Mouse (Mus musculus) heart, postnatal 4 days (tissue): Measurements from ENCODE around the gene Pax8. TPM values are rescaled to one million over a fixed set of nuclear protein-coding genes. Genes with fewer than 3 reads are reported as not detected.

Experiments
- DNase-seq: peaks from one replicate; pipeline ENCODE4 v3.0.0; 2021
- total RNA-seq, 2 experiments: library from RNA; stranded (reverse); gene quantifications; 2 replicates each; pipeline ENCODE4 v1.2.3; 2021

Pax8 gene
- total RNA-seq, 2 experiments from 2014 or later, result not detected

- DNase-seq, result no peak
Observed at GRCm38 (mm10) chr2:24413677-24414076, 61.7 kb downstream of the Pax8 start.

DNA sequence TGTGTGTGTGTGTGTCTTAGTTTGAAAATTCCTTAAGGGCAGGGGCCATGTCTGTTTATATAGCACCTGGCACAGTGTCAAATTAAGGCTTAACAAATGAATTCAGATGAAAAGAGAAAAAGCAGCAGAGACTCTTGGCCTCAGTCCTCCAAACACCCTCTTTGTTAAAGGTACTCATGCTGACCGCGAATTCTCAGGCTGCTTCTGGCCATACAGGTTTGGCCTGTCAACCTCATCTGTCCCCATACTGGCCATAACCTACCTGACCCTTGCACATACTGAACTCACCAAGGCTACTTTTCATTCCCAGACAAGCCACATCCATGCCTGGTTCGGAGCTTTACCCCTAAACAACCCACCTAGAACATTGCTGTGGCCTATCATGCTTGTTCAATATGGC lies 62.2 kb downstream of the Pax8 start:
- no peak for DNase-seq

GRCm38 (mm10) chr2:24409166-24409565 lies 66.2 kb downstream of the Pax8 start:
- DNase-seq, result peak; percentile 81

DNA sequence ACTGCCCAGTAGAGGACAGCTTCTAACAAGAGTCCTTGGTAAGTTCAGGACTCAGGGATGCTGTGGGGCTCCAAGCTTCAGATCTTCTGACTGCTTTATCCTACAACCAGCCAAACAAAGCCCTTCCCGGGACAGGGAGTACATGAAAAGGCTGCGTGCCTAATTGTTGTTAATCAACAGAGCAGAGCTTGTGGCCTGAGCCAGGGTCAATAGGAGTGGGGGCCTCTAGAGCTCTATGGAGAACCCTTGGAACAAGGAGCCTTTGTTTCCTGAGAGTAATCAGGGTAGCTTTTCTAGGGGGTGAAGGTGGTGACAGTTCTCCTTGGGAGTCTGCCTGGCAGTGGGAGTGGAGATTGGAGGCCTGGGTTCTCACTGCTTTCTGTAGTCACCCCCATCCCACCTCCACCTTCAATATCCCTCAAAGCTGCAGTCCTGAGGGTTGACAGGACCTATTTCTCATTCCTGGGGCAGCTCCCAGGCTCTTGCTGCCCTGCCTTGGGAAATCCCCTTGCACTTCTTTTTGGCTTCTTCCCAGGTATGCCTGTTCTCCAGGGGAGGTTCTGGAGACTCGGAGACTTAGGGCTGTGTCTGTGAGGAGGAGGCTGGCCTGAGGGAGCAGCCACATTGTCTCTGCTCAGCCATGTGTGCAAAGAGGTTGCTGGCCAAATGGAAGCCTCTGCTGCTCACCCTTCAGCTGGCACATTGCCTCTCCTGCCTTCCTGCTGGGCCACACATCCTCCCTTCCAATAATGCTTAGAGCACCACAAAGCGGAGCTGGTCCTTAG lies 67.5 kb downstream of the Pax8 start:
- no peak for DNase-seq

- DNase-seq, result peak; percentile 85
Observed at GRCm38 (mm10) chr2:24405345-24406012, 69.9 kb downstream of the Pax8 start.

- DNase-seq, result no peak
Observed at GRCm38 (mm10) chr2:24400711-24401110, 74.7 kb downstream of the Pax8 start.

DNA sequence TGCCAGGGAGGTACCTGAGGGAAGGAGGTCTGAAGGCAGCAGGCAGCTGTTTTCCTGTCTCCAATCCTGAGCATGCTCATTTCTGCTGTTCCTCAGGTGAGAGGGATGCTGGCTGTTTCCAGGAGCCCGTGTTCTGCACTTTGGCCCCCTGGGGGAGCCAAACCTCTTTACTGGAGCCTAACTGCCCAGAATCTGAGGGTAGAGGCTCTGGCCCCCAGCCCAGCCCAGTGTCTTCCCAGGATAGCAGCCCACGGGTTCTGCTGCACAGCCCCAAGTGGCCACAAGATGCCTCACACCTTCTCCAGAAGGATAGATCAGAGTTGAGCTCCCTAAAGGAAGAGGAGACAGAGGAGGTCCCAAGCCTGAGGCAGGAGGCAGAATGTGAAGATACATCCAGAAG lies 78.3 kb downstream of the Pax8 start:
- DNase-seq, result no peak

DNA sequence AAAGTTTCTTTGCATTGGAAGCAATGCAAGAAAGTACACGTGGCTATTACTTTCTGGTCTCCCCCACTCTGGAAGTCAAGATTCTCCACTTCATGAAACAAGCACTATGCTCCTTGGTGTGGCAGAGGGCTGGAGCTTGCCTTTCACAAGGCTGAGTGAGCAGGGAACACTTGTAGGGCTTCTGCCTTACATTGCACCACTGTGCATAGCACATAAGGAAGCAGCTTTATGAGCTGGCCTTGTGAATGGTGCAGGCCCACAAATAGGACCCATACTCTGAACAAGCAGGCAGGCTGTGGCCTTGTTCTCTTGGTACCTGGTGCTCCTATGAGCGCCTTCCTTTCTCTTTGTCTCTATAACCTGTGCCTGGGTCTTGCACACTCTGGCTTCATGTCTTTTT lies 82.1 kb downstream of the Pax8 start:
- no peak for DNase-seq

GRCm38 (mm10) chr2:24387361-24388283 lies 87.8 kb downstream of the Pax8 start:
- no peak for DNase-seq

DNA sequence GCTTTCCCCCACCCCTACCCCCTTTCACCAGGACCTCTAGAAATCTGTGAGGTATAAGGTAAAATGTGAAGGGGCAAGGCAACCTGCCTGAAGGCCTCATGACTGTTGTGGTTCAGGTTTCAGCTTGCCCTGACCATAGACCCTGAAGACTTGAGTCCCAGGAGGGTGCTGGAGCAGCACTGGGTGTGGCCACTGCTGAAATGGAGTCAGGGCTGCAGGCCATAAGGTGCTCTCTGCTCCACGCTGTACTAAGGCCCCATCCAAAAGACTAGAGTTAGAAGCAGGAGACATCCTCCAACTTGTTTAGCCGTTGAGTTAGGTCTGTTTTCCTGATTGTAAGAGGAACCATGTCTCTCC lies 88.5 kb downstream of the Pax8 start:
- no peak for DNase-seq

- DNase-seq, result no peak
Observed at GRCm38 (mm10) chr2:24386158-24386963, 89.0 kb downstream of the Pax8 start.

- no peak for DNase-seq
Observed at GRCm38 (mm10) chr2:24385111-24385961, 90.1 kb downstream of the Pax8 start.

- DNase-seq, result no peak
Observed at GRCm38 (mm10) chr2:24384393-24384792, 91.0 kb downstream of the Pax8 start.

- DNase-seq, result no peak
Observed at GRCm38 (mm10) chr2:24383636-24384035, 91.8 kb downstream of the Pax8 start.

DNA sequence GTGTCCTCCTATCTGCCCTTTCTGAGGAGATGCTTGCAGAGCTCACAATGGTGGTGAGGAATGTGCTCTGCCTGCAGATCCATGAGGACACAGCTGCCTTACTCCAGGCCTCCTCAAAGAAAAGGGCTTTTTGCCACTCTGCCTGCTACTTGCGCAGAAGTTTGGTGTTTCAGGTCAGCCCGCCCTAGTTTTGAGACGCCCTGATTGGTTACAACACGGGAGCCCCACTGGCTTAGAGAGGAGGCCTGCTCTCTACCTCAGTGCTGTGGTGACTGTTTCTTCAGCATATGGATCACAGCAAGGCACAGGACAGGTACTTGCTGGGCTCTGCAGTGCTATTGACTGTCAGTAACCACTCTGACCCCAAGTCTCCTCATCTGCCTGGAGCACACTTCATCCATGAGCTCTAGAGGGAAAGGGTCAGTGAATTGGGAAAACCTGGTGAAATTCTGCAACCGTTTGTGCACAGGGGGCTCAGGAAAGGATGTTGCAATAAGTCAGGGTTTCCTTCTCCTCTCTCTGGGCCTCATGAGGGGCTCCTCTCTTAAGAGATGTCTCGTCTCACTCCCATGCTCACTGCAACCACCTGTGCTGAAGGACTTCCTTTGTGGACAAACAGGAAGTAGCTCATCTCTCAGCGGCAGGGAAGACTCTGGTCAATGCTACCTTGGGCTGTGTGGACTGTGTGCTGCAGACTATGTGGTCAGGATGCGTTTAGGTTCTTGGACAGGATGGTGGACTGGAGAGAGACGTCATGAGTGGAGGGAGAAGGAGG lies 92.8 kb downstream of the Pax8 start:
- DNase-seq, result no peak

DNA sequence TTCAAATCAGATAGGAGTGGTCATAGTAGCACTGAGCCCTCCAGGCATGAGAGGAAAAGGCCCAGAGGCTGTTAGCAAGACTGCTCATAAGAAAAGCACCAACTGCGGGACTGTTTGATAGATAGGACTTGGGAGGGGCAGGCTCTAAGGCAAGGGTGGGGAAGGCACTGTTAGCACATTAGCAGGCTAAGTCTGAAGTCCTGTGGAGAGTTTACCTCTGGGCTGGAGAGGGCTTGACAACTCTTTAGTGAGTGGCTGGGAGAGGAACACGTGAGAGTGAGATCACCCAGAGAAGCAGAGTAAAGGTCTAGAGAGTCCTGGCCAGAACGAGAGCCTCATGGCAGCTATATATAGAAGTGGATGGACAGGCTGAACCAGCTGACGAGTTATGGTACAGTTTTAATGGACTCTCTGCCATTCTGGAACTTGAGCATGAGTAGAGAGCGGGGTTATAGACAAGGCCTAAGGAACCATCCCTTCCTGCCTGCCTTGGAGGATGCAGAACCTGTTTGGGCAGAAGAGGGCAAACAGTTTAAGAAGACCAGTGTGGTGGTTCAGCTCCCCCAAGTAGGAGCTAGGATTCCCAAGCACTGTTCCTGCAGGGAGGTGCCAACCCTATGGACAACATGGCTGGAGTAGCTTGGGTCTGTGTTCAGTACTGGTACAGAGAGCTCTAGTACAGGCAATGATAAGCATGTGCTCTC lies 96.5 kb downstream of the Pax8 start:
- DNase-seq, result no peak
